Mouse (Mus musculus): ENCODE results near the gene Nrxn3.

Gene Nrxn3

GRCm38 (mm10) chr12:89049686-89050085 is 327.0 kb downstream of the Nrxn3 start:
- no peak for DNase-seq (ENCODE audit: low spot score)

GRCm38 (mm10) chr12:89072436-89072835 is 349.8 kb downstream of the Nrxn3 start:
- no peak for DNase-seq (ENCODE audit: low spot score)

- no peak for DNase-seq (ENCODE audit: low spot score)
These were observed 350.6 kb downstream of the Nrxn3 start for GRCm38 (mm10) chr12:89073167-89073743.

DNA sequence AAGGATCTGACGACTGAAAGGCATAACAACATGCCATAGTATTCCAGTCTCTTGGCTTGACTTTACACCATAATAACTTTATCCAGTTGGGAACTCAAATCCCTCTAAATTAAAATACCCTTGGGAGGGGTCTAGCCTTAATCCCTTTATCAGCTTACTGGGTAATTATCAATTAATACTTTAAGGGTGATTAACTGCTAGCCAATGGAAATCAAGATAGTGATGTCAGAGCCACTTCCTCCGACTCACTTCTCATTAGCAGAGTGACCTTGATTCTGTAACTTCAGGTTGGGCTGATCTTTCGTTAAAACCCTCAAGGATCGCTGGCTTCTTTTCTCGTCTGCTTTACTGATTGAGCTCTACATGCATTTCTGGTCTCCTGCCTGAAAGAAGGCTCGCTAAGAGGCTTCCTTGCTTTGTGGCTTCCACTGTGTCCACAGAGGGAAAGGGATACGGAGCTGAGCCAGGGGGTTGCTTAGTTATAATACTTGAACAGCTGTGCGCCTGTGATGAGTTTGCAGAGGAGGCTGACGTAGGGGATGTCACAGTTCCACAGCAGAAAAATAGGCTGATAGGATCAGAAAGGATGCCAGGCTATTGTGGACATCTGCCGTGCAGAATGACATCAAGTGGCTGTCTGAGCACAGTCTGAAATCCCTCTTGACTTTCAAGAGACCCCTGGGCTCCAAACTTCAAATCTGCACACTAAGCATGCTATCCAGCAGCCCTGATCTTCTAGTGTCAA is 352.0 kb downstream of the Nrxn3 start:
- DNase-seq (ENCODE audit: low spot score): no peak

- DNase-seq (ENCODE audit: low spot score): no peak
These were observed 371.3 kb downstream of the Nrxn3 start for GRCm38 (mm10) chr12:89093806-89094479.

- DNase-seq (ENCODE audit: low spot score): no peak
These were observed 374.9 kb downstream of the Nrxn3 start for GRCm38 (mm10) chr12:89097561-89097960.

DNA sequence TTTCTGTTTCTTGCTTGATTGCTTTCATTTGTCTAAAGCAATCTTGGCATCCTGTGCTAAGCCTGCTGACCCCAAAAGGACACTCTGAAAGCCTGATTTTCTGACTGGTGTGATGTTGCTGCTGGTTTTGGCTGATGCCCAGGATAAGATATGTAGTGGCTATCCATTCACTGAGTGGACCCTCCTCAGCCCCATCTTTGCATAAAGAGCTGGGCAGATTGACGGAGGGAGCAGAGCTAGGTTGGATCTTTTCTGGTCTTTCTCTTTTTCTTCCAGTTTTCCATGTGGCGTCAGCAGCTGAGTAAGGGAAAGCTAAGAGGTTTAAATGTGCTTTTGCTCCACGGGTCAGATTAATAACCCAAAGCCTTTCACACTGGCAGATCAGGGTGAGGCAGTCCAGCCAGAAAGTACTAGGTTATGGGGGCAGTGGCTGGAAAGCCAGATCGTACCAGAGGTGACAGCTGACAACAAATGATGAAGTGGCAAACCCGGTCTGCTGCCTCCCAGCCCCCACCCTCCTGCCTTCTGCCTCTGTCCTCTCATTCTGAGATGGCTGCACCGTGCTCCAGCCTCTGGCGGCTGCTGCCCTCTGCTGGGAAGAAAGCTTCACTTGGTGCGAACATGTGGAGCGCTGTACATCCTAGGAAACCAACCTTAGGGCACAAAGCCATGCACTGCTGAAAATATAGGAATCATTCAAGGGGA is 383.5 kb downstream of the Nrxn3 start:
- DNase-seq (ENCODE audit: low spot score): peak; percentile 9

DNA sequence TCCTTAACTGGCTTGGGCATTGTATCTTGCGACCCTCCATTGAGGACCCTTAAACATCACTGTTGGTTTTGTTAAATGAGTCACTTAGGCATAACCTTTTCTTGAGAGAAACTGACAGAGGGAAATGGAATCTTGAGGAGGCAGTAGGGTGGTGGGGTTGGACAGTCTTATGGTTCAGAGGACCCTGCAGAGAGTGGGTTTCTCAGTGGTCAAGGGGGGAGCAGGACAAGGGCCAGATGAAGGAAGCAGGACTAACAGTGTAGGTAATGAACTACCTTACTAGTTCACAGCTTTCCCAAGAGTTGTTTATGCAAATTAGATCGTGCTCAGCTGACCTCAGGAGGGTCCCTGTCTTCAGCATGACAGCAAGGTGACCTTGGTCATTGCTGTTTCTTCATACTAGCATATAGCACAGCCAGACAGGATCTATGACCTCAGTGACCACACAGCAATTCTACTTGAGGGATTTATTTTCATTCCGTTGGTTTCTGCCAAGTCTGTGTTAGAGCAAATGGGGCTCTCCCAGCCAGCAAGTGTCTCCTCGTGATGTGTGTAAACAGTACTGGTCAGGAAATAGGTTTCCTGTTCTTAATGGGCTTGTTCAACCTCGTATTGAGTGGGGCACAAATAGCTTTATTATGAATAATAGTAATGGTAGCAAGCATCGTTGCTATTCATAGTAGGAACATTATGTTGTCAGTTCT is 384.4 kb downstream of the Nrxn3 start:
- no peak for DNase-seq (ENCODE audit: low spot score)

DNA sequence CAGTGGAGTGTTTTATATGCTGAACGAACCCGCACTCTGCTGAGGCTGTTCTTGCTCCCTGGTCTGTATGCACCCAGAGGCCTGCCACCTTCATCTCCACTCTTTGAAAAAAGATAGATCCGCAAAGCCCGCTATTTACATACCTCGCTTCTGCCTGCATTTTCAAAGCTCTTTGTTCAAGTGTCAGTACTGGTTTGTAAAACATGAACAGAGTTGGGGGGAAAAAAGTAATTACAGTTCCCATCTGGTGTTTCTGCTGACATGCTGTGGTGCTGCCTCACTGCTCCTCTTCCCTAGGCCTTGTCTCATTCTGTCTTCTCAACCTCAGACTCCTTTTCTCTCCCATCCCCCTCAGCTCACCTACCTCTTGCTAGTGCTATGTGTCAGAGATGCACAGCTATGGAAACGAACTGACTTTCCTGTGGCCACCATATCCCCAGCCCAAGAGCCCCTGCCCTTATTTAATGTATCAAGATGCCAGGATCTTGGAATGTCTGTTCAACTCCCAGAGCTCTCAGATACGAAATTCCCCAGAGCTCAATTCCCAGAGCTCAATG is 387.2 kb downstream of the Nrxn3 start:
- DNase-seq (ENCODE audit: low spot score): no peak

GRCm38 (mm10) chr12:89128602-89129001 is 405.9 kb downstream of the Nrxn3 start:
- DNase-seq (ENCODE audit: low spot score): no peak

GRCm38 (mm10) chr12:89129139-89129907 is 406.6 kb downstream of the Nrxn3 start:
- no peak for DNase-seq (ENCODE audit: low spot score)

DNA sequence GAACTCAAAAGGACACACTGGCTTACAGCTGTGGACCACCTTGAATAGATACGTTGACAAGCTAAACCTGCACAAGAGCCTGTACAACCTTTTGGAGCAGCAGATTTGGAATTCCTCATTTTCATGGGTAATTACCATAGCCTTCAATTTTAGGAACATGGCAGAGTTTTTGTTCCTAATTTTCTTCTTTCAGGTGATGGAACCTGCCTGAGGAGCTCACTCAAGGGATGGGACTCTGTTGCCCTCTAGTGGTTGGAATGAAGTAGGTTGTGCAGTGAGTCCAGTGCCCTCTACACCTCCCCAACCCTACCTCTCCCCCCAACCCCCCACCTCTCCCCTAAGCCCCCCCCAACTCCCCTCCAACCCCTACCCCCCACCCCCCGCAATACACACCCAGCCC is 411.7 kb downstream of the Nrxn3 start:
- DNase-seq (ENCODE audit: low spot score): no peak

GRCm38 (mm10) chr12:89134774-89135307 is 412.2 kb downstream of the Nrxn3 start:
- no peak for DNase-seq (ENCODE audit: low spot score)

GRCm38 (mm10) chr12:89148974-89149411 is 426.3 kb downstream of the Nrxn3 start:
- DNase-seq (ENCODE audit: low spot score): no peak

DNA sequence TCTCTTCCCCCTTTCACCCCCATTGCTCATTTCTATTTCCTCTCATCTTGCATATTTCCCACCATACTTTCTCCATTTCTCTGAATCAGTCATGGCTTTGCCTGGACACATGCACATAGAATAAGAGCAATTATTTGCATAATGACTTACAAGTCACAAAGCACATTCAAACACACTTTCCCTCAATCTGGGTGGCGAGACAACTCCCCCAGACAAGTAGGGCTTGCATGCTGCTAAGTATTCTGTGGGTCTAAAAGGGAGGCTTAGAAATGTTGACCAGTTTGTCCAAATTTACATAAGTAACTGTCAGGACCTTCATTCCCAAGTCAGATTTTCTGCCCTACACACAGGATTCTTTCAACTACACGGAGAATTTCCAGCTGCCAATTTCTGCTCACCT is 426.8 kb downstream of the Nrxn3 start:
- no peak for DNase-seq (ENCODE audit: low spot score)

- DNase-seq (ENCODE audit: low spot score): no peak
These were observed 433.5 kb downstream of the Nrxn3 start for GRCm38 (mm10) chr12:89156086-89156757.

- no peak for DNase-seq (ENCODE audit: low spot score)
These were observed 436.7 kb downstream of the Nrxn3 start for GRCm38 (mm10) chr12:89159353-89159752.

- no peak for DNase-seq (ENCODE audit: low spot score)
These were observed 451.9 kb downstream of the Nrxn3 start for GRCm38 (mm10) chr12:89174306-89175159.

Data from yolk sac, embryonic 10.5 days (tissue).